Mouse (Mus musculus): ENCODE results near the gene 1700023F06Rik. TPM values are rescaled to one million over a fixed set of nuclear protein-coding genes. Genes with fewer than 3 reads are reported as not detected.

1700023F06Rik gene
- polyA plus RNA-seq, 1 experiment, result 2.0 TPM

- Histone ChIP-seq H3K4me3 (ENCODE audit: low read depth, low read length) (no peak overlapping the region), H3K27ac (ENCODE audit: insufficient read depth, low read length) (no peak overlapping the region)
Observed at GRCm38 (mm10) chr11:103248837-103249236, 40.5 kb upstream of the 1700023F06Rik start.

DNA sequence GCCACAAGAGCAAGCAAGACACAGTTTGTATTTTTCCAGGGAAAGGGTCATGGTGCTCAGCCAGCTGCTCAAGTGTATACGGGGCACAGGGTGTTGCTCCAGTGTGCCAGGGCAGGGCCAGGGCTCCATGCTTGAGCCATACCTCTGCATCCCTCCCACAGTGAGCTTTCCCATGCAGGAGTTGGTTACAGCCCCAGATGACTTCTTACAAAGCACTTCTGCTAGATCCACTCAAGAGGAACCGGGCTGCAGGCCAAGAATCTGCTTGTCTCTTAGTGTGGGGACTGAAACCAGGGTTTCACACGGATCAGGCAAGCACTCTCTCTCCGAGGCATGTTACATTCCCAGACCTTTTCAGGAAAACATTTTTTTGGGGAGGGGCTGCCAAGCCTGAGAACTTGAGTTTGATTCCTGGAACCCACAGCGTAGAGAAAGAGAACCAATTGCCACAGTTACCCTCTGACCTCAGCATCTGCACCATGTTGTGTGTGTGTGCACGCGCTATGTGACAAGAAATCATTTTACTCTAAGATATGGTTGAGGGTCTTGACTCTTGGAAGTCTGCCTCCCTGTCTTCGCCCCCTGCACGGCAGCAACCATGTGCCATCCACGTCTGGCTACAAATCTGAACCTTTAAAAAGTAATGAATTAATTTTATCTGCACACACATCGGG lies 39.3 kb upstream of the 1700023F06Rik start:
- H3K27ac ChIP-seq (ENCODE audit: insufficient read depth, low read length), result no peak overlapping the region

More at GRCm38 (mm10) chr11:103248837-103249236, 40.5 kb upstream of the 1700023F06Rik start:
- TF ChIP-seq CTCF (IDR thresholded peaks at IDR 0.05; ENCODE audit: low read depth, low read length), result no peak
- H3K36me3 ChIP-seq (ENCODE audit: control insufficient read depth, insufficient read depth, low read length, poor library complexity, severe bottlenecking), result no peaks in the 10 kb centered on the region
- no peaks in the 10 kb centered on the region for H3K27me3 ChIP-seq (ENCODE audit: control insufficient read depth, insufficient read depth, low read length, poor library complexity, severe bottlenecking)
- H3K4me1 ChIP-seq (ENCODE audit: control insufficient read depth, insufficient read depth, low read length), result no peaks in the 10 kb centered on the region
- H3K9ac ChIP-seq (ENCODE audit: low read depth, poor library complexity, severe bottlenecking), result no peak overlapping the region
- no peaks in the 10 kb centered on the region for H3K9me3 ChIP-seq (replicated peaks; ENCODE audit: control insufficient read depth, insufficient read depth, low read length, poor library complexity, severe bottlenecking)

DNA sequence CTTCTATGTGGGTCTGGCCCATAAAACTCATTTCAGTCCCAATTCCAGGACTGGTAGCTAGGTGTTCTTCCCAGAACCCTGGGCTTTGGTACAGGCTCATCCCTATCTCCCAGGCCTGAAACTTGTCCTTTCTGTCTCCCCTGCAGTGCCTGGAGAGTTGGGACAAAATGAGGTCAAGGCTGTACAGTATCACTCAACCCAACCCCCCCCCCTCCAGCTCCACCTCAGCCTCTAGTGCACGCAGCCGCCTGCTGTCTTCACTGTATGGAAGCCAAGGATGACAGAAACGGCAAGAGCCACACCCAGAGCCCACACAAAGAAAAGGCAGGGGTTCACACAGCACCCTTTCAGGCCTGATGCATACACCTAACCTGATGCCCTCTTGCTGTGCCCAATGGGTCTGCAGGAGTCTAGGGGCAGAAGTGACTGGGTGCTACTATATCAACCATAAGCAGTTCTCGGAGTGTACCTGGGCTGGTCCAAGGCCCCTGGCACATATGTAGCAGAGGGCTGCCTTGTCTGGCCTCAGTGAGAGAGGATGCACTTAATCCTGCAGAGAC lies 38.5 kb upstream of the 1700023F06Rik start:
- Histone ChIP-seq H3K4me1 (ENCODE audit: control insufficient read depth, insufficient read depth, low read length) (no peaks in the 10 kb centered on the region), H3K9ac (ENCODE audit: low read depth, poor library complexity, severe bottlenecking) (no peak overlapping the region), H3K36me3 (ENCODE audit: control insufficient read depth, insufficient read depth, low read length, poor library complexity, severe bottlenecking) (no peaks in the 10 kb centered on the region), H3K27ac (ENCODE audit: insufficient read depth, low read length) (no peak overlapping the region), H3K27me3 (ENCODE audit: control insufficient read depth, insufficient read depth, low read length, poor library complexity, severe bottlenecking) (no peaks in the 10 kb centered on the region), H3K4me3 (ENCODE audit: low read depth, low read length) (no peak overlapping the region), H3K9me3 (replicated peaks; ENCODE audit: control insufficient read depth, insufficient read depth, low read length, poor library complexity, severe bottlenecking) (no peaks in the 10 kb centered on the region)
- TF ChIP-seq CTCF (IDR thresholded peaks at IDR 0.05; ENCODE audit: low read depth, low read length), result no peak
- no peak for TF ChIP-seq POLR2A (IDR thresholded peaks at IDR 0.05; ENCODE audit: insufficient read depth, low read length)

More for the DNA sequence above, 39.3 kb upstream of the 1700023F06Rik start:
- Histone ChIP-seq H3K36me3 (ENCODE audit: control insufficient read depth, insufficient read depth, low read length, poor library complexity, severe bottlenecking) (no peaks in the 10 kb centered on the region), H3K4me3 (ENCODE audit: low read depth, low read length) (no peak overlapping the region), H3K27me3 (ENCODE audit: control insufficient read depth, insufficient read depth, low read length, poor library complexity, severe bottlenecking) (no peaks in the 10 kb centered on the region), H3K9me3 (replicated peaks; ENCODE audit: control insufficient read depth, insufficient read depth, low read length, poor library complexity, severe bottlenecking) (no peaks in the 10 kb centered on the region), H3K4me1 (ENCODE audit: control insufficient read depth, insufficient read depth, low read length) (no peaks in the 10 kb centered on the region), H3K9ac (ENCODE audit: low read depth, poor library complexity, severe bottlenecking) (no peak overlapping the region)
- TF ChIP-seq CTCF (IDR thresholded peaks at IDR 0.05; ENCODE audit: low read depth, low read length), result no peak
- TF ChIP-seq EP300 (IDR thresholded peaks at IDR 0.05; ENCODE audit: insufficient read depth, low read depth, low read length), result no peak
- TF ChIP-seq POLR2A (IDR thresholded peaks at IDR 0.05; ENCODE audit: insufficient read depth, low read length), result no peak

DNA sequence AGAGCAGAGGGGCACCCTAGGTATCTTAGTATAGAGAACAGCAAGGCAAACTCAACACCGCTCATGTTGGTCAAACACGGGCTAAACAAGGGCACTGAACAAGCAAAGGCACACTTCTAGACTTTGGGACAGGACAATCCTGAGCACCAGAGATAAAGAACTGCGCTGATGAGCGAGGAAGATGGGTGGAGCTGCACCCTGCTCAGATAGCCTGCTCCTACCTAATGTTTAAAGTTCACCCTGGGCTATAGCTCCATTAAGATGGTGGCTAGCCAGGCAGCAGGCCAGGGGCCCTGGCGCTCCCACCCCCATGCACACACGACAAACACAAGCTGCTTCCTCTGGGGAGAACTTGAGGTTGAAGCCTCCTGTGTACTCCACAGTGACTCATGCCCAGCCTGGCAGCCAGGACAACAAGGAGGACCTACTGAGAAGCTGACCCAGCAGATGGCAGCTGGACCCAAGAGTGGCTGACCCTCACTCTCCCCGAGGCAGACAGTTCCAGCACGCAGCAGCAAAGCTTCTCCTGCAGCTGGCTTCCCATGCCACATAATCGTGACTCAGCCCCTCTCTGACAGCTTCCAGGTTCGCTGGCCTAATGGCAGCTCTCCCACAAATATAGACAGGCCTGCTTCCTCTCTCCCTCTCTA lies 37.8 kb upstream of the 1700023F06Rik start:
- no peak overlapping the region for H3K9ac ChIP-seq (ENCODE audit: low read depth, poor library complexity, severe bottlenecking)
- H3K9me3 ChIP-seq (replicated peaks; ENCODE audit: control insufficient read depth, insufficient read depth, low read length, poor library complexity, severe bottlenecking), result no peaks in the 10 kb centered on the region
- no peak overlapping the region for H3K27ac ChIP-seq (ENCODE audit: insufficient read depth, low read length)
- H3K36me3 ChIP-seq (ENCODE audit: control insufficient read depth, insufficient read depth, low read length, poor library complexity, severe bottlenecking), result no peaks in the 10 kb centered on the region
- H3K27me3 ChIP-seq (ENCODE audit: control insufficient read depth, insufficient read depth, low read length, poor library complexity, severe bottlenecking), result no peaks in the 10 kb centered on the region
- no peak for TF ChIP-seq EP300 (IDR thresholded peaks at IDR 0.05; ENCODE audit: insufficient read depth, low read depth, low read length)
- TF ChIP-seq POLR2A (IDR thresholded peaks at IDR 0.05; ENCODE audit: insufficient read depth, low read length), result no peak
- no peak for TF ChIP-seq CTCF (IDR thresholded peaks at IDR 0.05; ENCODE audit: low read depth, low read length)
- H3K4me1 ChIP-seq (ENCODE audit: control insufficient read depth, insufficient read depth, low read length), result no peaks in the 10 kb centered on the region
- no peak overlapping the region for H3K4me3 ChIP-seq (ENCODE audit: low read depth, low read length)

DNA sequence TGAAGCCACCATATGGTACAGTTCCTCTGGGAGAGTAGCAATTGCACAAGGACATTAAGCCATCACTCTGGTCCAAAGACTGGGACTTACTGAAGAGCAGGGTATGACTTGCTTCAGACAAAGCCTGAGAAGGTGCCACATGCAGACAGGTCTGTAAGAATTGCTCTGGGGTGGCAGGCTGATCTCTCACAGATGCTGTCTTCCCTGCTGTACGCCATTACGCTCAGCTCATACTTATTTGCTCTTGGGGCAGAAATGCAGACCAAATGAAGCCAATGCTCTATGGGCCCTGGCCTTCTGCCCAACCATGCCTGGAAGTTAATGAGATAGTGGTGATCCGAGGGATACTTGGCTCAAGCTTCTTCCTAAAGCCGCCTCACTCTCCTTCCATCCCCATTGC lies 36.5 kb upstream of the 1700023F06Rik start:
- Histone ChIP-seq H3K4me1 (ENCODE audit: control insufficient read depth, insufficient read depth, low read length) (no peaks in the 10 kb centered on the region), H3K9me3 (replicated peaks; ENCODE audit: control insufficient read depth, insufficient read depth, low read length, poor library complexity, severe bottlenecking) (no peaks in the 10 kb centered on the region), H3K9ac (ENCODE audit: low read depth, poor library complexity, severe bottlenecking) (no peak overlapping the region), H3K27me3 (ENCODE audit: control insufficient read depth, insufficient read depth, low read length, poor library complexity, severe bottlenecking) (no peaks in the 10 kb centered on the region), H3K36me3 (ENCODE audit: control insufficient read depth, insufficient read depth, low read length, poor library complexity, severe bottlenecking) (no peaks in the 10 kb centered on the region), H3K4me3 (ENCODE audit: low read depth, low read length) (no peak overlapping the region), H3K27ac (ENCODE audit: insufficient read depth, low read length) (no peak overlapping the region)
- TF ChIP-seq EP300 (IDR thresholded peaks at IDR 0.05; ENCODE audit: insufficient read depth, low read depth, low read length) (no peak), POLR2A (IDR thresholded peaks at IDR 0.05; ENCODE audit: insufficient read depth, low read length) (no peak), CTCF (IDR thresholded peaks at IDR 0.05; ENCODE audit: low read depth, low read length) (no peak)

- Histone ChIP-seq H3K4me3 (ENCODE audit: low read depth, low read length) (no peak overlapping the region), H3K4me1 (ENCODE audit: control insufficient read depth, insufficient read depth, low read length) (no peaks in the 10 kb centered on the region), H3K27ac (ENCODE audit: insufficient read depth, low read length) (no peak overlapping the region), H3K9me3 (replicated peaks; ENCODE audit: control insufficient read depth, insufficient read depth, low read length, poor library complexity, severe bottlenecking) (no peaks in the 10 kb centered on the region), H3K9ac (ENCODE audit: low read depth, poor library complexity, severe bottlenecking) (no peak overlapping the region), H3K36me3 (ENCODE audit: control insufficient read depth, insufficient read depth, low read length, poor library complexity, severe bottlenecking) (no peaks in the 10 kb centered on the region), H3K27me3 (ENCODE audit: control insufficient read depth, insufficient read depth, low read length, poor library complexity, severe bottlenecking) (no peaks in the 10 kb centered on the region)
- no peak for TF ChIP-seq CTCF (IDR thresholded peaks at IDR 0.05; ENCODE audit: low read depth, low read length)
- TF ChIP-seq POLR2A (IDR thresholded peaks at IDR 0.05; ENCODE audit: insufficient read depth, low read length), result no peak
Observed at GRCm38 (mm10) chr11:103240740-103241139, 32.4 kb upstream of the 1700023F06Rik start.

Data from ES-Bruce4 (cell line).